Mouse (Mus musculus) frontal cortex, postnatal 10 days (tissue): ENCODE results near the gene Dpm3.

Experiments
- DNase-seq, 2 experiments: peaks; one replicate each; pipeline ENCODE4 v3.0.0; 2022; ENCODE audit warnings: low spot score in 2 of 2, mixed read lengths in 1 of 2

Dpm3 gene

DNA sequence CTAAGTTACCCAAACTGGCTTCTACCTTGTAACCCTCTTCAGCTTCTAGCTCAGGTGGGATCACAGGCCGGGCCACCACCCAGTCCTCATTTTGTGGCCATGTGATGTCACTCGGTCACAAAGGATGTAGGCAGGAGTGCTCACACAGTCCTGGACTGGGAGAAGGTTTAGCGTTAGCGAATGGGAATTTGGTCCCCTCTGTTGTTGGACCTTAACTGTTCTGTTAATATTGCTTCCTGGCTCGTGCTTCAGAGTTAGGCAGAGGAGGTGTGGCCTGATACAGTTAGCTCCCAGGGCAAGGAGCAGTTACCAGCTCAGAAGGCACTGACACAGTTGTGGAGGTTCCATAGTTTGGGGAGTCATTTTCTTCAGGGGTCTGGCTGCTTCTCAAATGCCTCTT lies 35.0 kb downstream of the Dpm3 start:
- DNase-seq, result no peak

DNA sequence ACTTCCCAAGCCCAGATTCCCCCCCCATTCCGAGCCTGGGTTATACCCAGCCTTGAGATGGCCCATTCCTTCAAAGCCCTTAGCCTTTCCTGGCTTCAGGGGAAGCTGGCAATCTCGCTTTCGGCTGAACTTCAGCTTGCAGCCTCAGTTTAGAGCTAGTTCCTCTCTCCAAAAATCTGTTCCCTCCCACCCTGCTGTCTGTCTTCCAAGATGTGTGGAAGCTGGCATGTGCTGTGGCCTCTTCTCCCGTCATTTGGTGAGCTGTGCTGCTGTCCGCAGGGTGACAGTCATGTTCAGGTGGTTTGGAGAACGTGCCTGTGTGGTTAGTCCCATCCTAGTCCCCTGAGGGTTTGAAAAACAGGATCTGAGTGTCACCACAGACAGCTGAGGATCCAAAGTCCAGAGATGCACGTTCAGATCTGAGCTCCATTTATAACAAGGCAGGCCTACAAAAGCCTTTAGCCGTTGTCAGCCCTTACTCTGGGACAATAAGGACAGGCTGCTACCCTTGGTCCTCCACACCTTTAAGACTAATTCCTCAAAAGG lies 36.6 kb downstream of the Dpm3 start:
- no peak for DNase-seq

DNA sequence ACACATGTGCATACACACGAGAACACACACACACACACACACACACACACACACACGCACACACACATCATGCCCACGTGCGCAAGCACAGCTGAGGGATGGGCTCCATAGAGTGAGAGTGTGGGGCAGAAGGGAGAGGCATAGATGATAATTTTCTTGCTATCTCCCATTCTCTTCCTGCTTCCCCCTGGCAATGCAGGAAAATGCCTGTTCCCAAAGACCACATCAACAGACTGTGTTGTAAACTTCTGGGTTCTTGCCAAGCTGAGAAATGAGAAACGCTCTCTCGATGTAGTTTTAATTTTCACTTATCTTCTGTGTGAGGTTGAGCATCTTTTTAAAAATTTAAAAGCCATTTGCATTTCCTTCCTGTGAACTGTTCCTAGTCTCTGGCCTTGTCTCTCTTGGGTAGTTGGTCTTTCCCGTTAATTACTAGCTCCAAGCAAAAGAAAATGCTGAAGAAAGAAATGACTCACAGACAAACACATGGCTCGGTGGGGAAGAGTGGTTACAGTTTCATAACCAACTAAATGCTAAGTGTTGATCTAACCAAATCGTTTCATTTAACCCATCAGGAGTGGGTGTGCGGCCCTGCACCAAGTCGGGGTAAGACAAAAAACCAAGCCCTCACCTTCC lies 37.7 kb downstream of the Dpm3 start:
- DNase-seq, result no peak

DNA sequence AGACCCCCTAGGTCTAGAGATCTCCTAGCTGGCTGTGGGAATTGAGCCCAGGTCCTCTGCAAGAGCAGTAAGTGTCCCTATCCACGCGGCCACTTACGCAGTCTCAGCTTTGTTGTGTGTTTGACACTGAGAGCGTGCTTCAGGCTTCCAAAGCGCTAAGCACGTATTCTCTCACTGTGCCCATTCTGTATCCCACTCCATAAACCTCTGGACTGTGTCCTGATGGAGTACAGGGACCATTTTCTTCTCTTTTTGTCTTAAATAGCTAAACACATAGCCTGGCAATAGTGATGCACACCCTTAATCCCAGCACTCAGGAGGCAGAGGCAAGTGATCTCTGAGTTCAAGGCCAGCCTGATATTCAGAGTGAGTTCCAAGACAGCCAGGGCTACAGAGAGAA lies 39.8 kb downstream of the Dpm3 start:
- no peak for DNase-seq

DNA sequence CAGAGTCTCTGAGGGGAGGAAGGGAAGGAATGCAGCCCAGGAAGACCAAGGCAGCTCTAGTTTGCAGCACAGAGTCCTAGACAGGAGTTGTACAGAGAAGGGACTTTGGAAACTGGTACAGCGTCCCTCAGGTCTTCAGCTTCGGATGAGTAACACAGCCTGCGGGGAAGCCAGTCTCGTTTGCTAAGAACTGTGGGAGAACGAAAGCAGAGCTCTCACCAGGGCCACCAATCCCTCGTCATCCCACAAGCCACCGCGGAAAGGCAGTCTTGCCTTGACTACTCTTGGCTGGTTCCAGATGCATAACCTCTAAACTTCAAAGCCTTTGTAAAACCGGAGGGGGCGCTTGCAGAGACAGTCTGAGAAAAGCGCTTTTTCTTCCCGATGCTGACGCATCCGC lies 40.3 kb downstream of the Dpm3 start:
- peak in 1 of 2 experiments; percentile 21 for DNase-seq

DNA sequence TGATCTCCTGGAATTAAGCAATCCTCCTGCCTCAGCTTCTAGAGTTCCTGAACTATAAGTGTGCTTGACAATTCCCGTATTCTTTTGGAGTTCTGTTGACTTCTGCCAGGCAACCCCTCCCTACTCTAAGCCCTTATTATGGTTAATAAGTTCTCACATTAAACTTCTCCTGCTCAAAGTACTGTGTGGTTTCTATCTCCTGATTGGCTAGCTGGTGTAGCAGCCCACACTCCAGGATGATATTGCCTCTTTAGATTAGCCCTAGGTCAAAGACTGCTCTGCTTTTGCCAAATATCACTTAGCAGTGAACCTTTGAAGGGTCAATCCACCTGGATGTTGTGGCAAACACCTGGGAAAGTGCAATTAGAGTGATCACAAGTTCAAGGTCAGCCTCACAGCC lies 40.9 kb downstream of the Dpm3 start:
- no peak for DNase-seq

DNA sequence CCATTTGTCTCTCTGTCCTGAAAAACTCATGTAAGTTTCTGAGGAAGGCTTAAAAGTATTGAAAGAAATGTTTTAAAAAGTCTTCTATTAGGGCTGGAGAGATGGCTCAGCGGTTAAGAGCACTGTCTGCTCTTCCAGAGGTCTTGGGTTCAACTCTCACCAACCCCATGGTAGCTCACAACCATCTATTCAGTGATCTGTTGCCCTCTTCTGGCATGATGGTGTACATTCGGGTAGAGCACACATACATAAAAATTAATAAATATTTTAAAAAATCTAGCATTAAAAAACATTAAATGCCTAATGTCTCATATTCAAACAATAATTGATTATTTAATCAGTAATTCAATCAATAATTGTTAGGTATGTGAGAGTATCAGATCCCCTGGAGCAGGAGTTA lies 41.4 kb downstream of the Dpm3 start:
- no peak for DNase-seq

DNA sequence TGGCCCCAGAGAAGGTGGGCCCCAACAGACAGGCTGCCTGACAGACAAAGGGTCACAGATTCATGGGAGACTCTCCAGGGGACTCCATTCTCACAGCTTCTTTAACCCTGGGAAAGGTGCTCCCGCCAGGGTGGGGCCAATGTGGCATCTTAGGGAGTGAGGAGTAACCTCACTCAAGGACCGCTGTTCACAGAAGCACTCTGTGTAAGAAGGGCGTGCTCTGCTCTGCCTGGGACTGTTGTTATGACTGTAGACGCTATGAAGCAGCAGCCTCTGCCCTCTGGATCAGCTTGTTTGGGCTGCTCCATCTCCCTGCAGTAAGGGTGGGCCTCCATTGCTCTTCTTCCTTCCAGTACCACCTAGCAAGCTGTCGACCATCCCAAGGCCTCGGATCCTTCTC lies 45.3 kb downstream of the Dpm3 start:
- no peak for DNase-seq

DNA sequence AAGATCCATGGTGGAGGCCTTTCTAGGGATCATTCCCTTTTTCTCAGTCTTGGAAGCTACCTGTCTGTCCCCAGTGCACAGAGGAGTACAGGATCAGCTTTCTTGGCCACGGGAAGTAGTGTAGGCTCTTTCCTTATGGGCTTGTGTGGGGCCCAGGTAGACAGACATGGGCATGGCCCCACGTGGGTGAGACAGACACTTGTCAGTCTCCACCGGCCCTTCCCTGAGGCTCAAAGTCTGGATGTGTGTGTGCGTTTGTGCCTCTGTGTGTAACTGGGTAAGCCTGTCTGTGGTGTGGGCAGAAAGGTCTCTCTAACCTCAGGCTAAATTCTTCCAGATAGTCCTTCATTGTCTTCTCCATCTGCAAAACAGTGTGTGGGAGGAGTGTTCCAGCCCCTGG lies 45.9 kb downstream of the Dpm3 start:
- no peak for DNase-seq

DNA sequence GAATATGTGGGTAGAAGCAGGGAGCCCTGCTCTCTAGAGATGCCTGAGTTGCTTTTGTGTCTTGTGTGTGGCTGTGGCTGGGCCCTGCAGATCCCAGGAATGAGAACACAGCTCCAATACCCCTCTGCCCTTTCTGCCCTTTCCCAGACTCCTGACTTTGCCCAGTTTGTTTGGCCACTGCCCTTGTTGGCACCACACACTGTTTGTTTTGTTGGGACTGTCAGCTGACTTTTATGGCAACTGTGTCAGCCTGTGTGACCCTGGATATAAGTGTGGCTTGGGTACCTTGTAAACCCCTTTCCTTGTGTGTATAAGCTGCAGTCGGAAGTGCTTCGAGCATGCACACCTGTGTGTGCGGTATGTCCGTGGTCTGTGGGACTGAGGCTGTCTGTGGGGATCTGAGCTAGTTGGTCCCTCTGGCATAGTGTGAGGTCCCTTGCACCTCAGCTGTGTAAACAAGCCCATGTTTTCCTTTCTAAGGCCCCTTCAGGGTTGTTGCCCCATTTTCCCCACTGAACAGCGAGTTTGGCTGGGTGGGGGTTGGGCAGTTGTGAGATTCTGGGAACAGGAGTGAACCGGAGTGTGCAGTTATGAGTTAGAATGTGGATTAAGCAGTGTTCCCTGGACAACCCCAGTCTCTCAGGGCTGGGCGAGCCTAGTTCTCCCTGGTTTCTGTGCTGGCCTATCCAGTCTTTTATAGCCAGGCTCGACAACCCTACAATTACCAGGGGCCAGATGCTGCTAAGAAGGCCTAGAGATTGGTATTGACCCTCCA lies 46.6 kb downstream of the Dpm3 start:
- DNase-seq, result no peak

DNA sequence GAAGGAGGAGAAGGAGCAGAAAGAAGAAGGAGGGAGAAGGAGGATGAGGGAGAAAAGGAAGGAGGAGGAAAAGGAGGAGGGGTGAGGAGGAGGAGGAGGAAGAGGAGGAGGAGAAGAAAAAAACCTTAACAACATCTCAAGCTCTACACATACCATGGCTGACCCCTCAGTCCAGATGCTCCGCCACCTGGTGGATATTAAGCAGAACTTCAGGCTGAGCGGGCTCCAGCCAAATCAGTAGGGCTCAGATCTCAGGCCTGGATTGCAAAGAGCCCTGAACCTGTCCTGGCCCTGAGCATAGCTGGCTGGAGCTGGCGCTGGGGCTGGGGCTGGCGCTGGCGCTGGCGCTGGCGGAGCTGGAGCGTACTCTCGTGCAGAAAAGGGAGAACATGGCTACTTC lies 48.9 kb downstream of the Dpm3 start:
- DNase-seq, result peak in 1 of 2 experiments; percentile 49

DNA sequence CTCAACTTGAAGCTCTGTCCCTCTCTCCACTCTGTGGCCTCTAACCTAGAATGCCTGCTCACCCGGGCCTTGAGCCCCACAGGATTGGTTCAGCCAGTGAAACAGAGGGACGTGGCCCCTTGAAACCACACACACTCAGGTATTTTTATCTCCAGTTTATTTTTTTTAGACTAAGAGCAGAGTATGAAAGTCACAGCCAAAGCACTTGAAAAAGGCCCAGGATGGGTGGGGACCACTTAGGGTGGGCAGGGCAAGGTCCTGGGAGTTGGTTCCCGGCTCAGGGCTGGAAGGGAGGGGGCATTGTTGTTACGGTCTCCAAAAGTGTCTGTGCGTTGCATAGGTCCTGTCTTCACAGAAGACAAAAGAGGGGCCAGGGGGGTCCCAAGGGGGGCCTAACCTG lies 55.2 kb downstream of the Dpm3 start:
- DNase-seq, result no peak

DNA sequence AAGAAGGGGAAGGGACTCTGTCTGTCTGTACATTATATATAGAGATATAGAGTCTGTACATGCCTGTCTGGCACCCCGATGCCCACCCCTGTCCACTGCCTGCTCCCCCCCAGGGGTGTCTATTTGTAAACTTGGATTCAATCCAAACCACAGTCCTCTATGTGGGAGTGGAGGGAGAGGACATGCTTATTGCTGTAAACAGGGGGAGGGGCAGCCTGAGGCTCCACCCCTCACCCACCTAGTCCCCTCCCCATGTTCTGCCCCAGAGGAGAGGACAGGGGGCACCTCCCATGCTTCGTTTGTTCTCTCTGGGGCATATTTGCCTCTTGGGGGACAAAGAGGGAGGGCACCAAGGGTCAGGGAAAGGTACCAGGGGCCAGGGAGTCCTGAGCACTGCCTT lies 55.6 kb downstream of the Dpm3 start:
- no peak for DNase-seq

DNA sequence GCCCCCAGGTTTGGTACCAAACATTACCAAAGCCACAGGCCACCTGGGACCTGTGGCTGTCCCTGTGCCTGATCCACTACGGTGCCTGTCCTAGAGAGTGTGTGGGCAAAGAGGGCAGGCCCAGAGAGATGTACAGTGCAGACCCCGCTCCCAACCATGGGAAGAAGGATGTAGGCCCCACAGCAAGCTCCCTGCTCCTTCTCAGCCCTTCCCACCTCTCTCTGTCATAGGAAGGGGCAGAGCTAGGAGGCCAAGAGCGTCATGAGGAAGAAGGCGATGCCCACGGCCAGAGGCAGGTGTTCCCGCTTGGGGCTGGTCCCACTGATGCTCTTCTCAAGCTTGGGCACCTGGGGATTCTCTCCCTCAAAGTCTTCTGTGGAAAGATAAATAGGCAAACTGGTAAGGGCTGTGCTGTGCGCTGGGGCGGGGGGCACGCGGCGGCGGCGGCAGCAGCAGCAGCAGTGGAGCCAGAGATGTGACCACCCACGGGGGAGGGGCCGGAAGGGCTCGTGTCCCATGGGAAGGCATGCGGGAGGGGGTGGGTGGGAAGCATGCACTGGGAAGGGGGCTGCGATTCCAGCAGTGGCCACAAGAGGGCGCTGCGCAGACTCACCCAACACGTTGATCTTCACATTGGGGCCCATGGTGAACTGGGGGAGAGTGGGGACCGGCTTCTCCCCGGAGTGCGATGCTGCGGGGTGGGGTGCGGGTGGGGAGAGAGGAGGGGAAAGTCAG lies 56.2 kb downstream of the Dpm3 start:
- DNase-seq, result peak; percentile 67 to 81

DNA sequence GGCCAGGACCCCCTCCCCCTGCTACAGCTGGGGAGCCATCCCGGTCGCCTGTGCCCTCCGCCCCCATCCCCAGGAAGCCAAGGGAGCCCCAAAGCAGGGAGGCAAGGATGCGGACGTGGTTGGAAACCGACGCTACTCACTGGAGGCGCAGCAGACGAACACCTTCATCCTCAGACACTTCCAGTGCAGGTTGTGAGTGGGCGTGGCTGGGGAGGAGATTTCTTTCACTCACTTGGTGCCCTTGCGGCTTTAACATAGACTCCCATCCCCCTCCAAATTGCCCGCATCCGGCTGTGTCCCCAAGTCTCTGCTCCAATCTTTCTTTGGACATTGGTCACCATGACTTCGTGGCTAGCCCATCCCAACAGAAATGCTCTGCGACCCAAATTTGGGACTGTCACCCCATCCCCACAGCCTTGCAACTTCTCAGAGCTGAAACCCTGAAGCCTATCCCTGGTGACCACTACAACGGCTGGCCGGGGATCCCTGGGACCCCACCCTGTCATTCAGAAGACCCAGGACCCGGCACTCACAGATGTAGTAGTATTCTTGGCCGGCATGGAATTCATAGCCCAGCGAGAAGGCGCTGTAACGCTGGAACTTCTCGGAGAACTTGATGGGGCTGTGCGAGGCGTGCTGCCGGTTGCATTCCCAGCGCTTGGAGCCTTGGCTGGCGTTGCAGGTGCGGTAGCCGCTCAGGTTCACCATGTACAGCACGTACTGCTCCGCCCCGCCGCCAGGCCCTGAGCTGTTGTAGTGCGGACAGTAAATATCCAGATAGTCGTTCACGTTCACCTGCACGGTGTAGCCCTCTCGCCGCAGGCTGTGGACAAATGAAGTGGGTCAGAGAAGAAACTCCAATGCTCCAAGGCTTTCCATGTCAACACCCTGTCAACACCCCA lies 57.0 kb downstream of the Dpm3 start:
- DNase-seq, result no peak
